Comparison of ENCODE assay signal across 9 mouse cellular contexts in genomic region chr11:39794183-39794652, GRCm38 (mm10).
DNase-seq lines count a peak whose midpoint lies in the region; ATAC-seq and TF ChIP-seq lines count a peak whose summit lies in the region.
"Had no signal": no experiment of that assay in that cellular context is flagged by ENCODE, and none has a peak within 500 bp of the region (broad histone marks: within the 10 kb centered on the region; RNA-seq: fewer than 3 reads in every experiment).

No protein-coding gene starts in this region.

- ATAC-seq in forebrain, embryonic 13.5 days = peak; percentile 94
- ATAC-seq in midbrain, embryonic 14.5 days (ENCODE audit: low FRiP score, low TSS enrichment) = peak; percentile 80

- no peak for TF ChIP-seq RAD21 in CH12.LX (IDR thresholded peaks at IDR 0.05; ENCODE audit: low read depth, low read length)

- no peaks in the 10 kb centered on the region for H3K27me3 ChIP-seq in cerebellum, adult 2 months (ENCODE audit: control insufficient read depth, insufficient read depth, low read length)
- no peaks in the 10 kb centered on the region for H3K27me3 ChIP-seq in CH12.LX (replicated peaks)
- peaks cover 19% of the 10 kb centered on the region for H3K27me3 ChIP-seq in forebrain, embryonic 13.5 days
- H3K27me3 ChIP-seq in midbrain, embryonic 14.5 days (ENCODE audit: control insufficient read depth, insufficient read depth, low read length) = no peaks in the 10 kb centered on the region

- in situ Hi-C loops in CH12.LX (cut with MboI; ENCODE audit: low pct_ligation_motif_present, low pct_unique_long_range_greater_than_20kb, low sequenced_read_pairs) = no loop called here

- no peaks in the 10 kb centered on the region for H3K4me1 ChIP-seq in cerebellum, adult 2 months (ENCODE audit: control insufficient read depth, insufficient read depth, low read length)
- no peaks in the 10 kb centered on the region for H3K4me1 ChIP-seq in CH12.LX (ENCODE audit: control insufficient read depth in 1 of 2, insufficient read depth in 2 of 2)
- H3K4me1 ChIP-seq in forebrain, embryonic 13.5 days = peaks cover 10% of the 10 kb centered on the region; the same call in 1 of the 2 replicates
- 0 out of 2 replicates have a peak, but pooled peaks cover 2% of the 10 kb centered on the region for H3K4me1 ChIP-seq in midbrain, embryonic 14.5 days (ENCODE audit: control insufficient read depth, insufficient read depth, low read length)
- H3K4me1 ChIP-seq: megakaryocyte, embryonic 14.5 days had no signal

- H3K4me2 ChIP-seq in CH12.LX (ENCODE audit: insufficient read depth, low read depth, poor library complexity, severe bottlenecking) = no peak overlapping the region; the same call in 1 of the 2 replicates
- peak overlapping the region; percentile 60 for H3K4me2 ChIP-seq in forebrain, embryonic 13.5 days
- H3K4me2 ChIP-seq in midbrain, embryonic 14.5 days (ENCODE audit: low read length) = peak overlapping the region; percentile 61

- peak overlapping the region; percentile 21 for H3K4me3 ChIP-seq in cerebellum, adult 2 months (replicated peaks; ENCODE audit: insufficient read depth, low read depth, low read length)
- H3K4me3 ChIP-seq in CH12.LX (replicated peaks in 1 of 3; ENCODE audit: low read depth in 2 of 3, low read length in 2 of 3, poor library complexity in 1 of 3) = peak overlapping the region in 2 of 3 experiments; percentile 1 to 7
- H3K4me3 ChIP-seq in forebrain, embryonic 13.5 days = peak overlapping the region; percentile 37
- peak overlapping the region; percentile 46 for H3K4me3 ChIP-seq in layer of hippocampus, adult 2 months
- H3K4me3 ChIP-seq in midbrain, embryonic 14.5 days (replicated peaks; ENCODE audit: low read depth, low read length) = peak overlapping the region; percentile 38
- H3K4me3 ChIP-seq: megakaryocyte, embryonic 14.5 days had no signal

- DNase-seq in cerebellum, adult 2 months = peak; percentile 4 to 18
- DNase-seq in cerebellum, adult 9-11 months = no peak
- no peak for DNase-seq in CH12.LX (ENCODE audit: extremely low read depth)
- peak; percentile 7 to 16 for DNase-seq in layer of hippocampus, adult 2 months (ENCODE audit: low spot score in 2 of 2)
- DNase-seq in midbrain, embryonic 14.5 days = peak; percentile 81
- no peak for DNase-seq in natural killer cell, adult 2 months (ENCODE audit: low spot score in 2 of 2)
- DNase-seq in c-Kit-positive CD71-positive TER-119-positive erythroid progenitor cells, embryonic 14.5 days (ENCODE audit: low spot score) = no peak

- no peaks in the 10 kb centered on the region for H3K79me2 ChIP-seq in CH12.LX (replicated peaks; ENCODE audit: control insufficient read depth, extremely low read depth, insufficient read depth, poor library complexity, severe bottlenecking)

- no peak overlapping the region for H3K27ac ChIP-seq in cerebellum, adult 2 months (ENCODE audit: insufficient read depth, low read length)
- H3K27ac ChIP-seq in CH12.LX (ENCODE audit: insufficient read depth, low read depth) = peak overlapping the region; percentile 27
- H3K27ac ChIP-seq in forebrain, embryonic 13.5 days = no peak overlapping the region
- no peak overlapping the region for H3K27ac ChIP-seq in layer of hippocampus, adult 2 months
- H3K27ac ChIP-seq in midbrain, embryonic 14.5 days (replicated peaks; ENCODE audit: low read depth, low read length) = peak overlapping the region; percentile 28; the same call in 1 of the 2 replicates

- peaks cover 20% of the 10 kb centered on the region for H3K9me3 ChIP-seq in CH12.LX (replicated peaks; ENCODE audit: low read length)
- no peaks in the 10 kb centered on the region for H3K9me3 ChIP-seq in forebrain, embryonic 13.5 days (replicated peaks)
- no peaks in the 10 kb centered on the region for H3K9me3 ChIP-seq in midbrain, embryonic 14.5 days (ENCODE audit: control insufficient read depth, low read length)
- H3K9me3 ChIP-seq: megakaryocyte, embryonic 14.5 days had no signal

- H3K36me3 ChIP-seq in CH12.LX (replicated peaks in 1 of 2; ENCODE audit: control insufficient read depth in 1 of 2, insufficient read depth in 1 of 2, low read length in 1 of 2) = no peaks in the 10 kb centered on the region
- no peaks in the 10 kb centered on the region for H3K36me3 ChIP-seq in forebrain, embryonic 13.5 days (ENCODE audit: poor library complexity, severe bottlenecking)
- no peaks in the 10 kb centered on the region for H3K36me3 ChIP-seq in midbrain, embryonic 14.5 days (ENCODE audit: control insufficient read depth, insufficient read depth, low read length)

- 2% methylated on average over 14 of the region's 14 CpGs for WGBS in cerebellum, adult 2 months
- WGBS in forebrain, embryonic 13.5 days = under 1% methylated on average over 14 of the region's 14 CpGs
- 1% methylated on average over 14 of the region's 14 CpGs for WGBS in midbrain, embryonic 14.5 days

- no peak for TF ChIP-seq POLR2A in cerebellum, adult 2 months (IDR thresholded peaks at IDR 0.05; ENCODE audit: borderline replicate concordance, insufficient read depth, low read length)
- TF ChIP-seq POLR2A in CH12.LX (IDR thresholded peaks at IDR 0.05; ENCODE audit: low read depth, low read length) = peak; percentile 50; the same call in 1 of the 2 replicates

- 0 out of 2 replicates have a peak, but pooled peaks have one; percentile 3 for TF ChIP-seq EP300 in CH12.LX (IDR thresholded peaks at IDR 0.05; ENCODE audit: low read length)

- no peak for TF ChIP-seq CTCF in cerebellum, adult 2 months (IDR thresholded peaks at IDR 0.05; ENCODE audit: borderline replicate concordance, insufficient read depth, low read depth, low read length)
- no peak for TF ChIP-seq CTCF in CH12.LX (conservative IDR thresholded peaks at IDR 0.05 in 1 of 2, IDR thresholded peaks at IDR 0.05 in 1 of 2; ENCODE audit: low read depth in 2 of 2, low read length in 2 of 2)
- TF ChIP-seq CTCF in layer of hippocampus, adult 2 months (conservative IDR thresholded peaks at IDR 0.05) = no peak

- H3K9ac ChIP-seq in CH12.LX (ENCODE audit: insufficient read depth, low read depth) = 0 out of 2 replicates have a peak overlapping the region, but pooled peaks have one; percentile 15
- peak overlapping the region; percentile 34 for H3K9ac ChIP-seq in forebrain, embryonic 13.5 days
- H3K9ac ChIP-seq in midbrain, embryonic 14.5 days (replicated peaks; ENCODE audit: low read length) = peak overlapping the region; percentile 55

- dilution Hi-C loops in CH12.LX (cut with MboI; ENCODE audit: extremely low pct_ligation_motif_present, extremely low pct_unique_long_range_greater_than_20kb, low sequenced_read_pairs) = no loop called here

TF ChIP-seq in CH12.LX, 34 proteins besides CTCF, POLR2A, EP300 and RAD21:
- TF ChIP-seq ZKSCAN1 (IDR thresholded peaks at IDR 0.05; ENCODE audit: borderline replicate concordance, low read depth, low read length) (no peak), MXI1 (IDR thresholded peaks at IDR 0.05; ENCODE audit: low read depth, low read length) (no peak), ETS1 (conservative IDR thresholded peaks at IDR 0.05; ENCODE audit: low read depth, low read length) (no peak), MAX (IDR thresholded peaks at IDR 0.05; ENCODE audit: low read length) (no peak), SMC3 (IDR thresholded peaks at IDR 0.05; ENCODE audit: low read depth, low read length) (no peak), HCFC1 (IDR thresholded peaks at IDR 0.05; ENCODE audit: low read depth, low read length) (no peak), NELFE (IDR thresholded peaks at IDR 0.05; ENCODE audit: low read depth, low read length) (no peak), ZMIZ1 (IDR thresholded peaks at IDR 0.05; ENCODE audit: low read depth, low read length) (no peak), CHD1 (IDR thresholded peaks at IDR 0.05; ENCODE audit: low read depth, low read length) (no peak; the same call in 1 of the 2 replicates), RCOR1 (conservative IDR thresholded peaks at IDR 0.05; ENCODE audit: low read depth, low read length) (no peak), TCF12 (IDR thresholded peaks at IDR 0.05; ENCODE audit: low read depth, low read length) (0 out of 2 replicates have a peak, but pooled peaks have one; percentile 11), ELF1 (IDR thresholded peaks at IDR 0.05; ENCODE audit: low read depth, low read length) (no peak), MAFK (IDR thresholded peaks at IDR 0.05; ENCODE audit: insufficient replicate concordance, low read length) (no peak), POLR2AphosphoS2 (IDR thresholded peaks at IDR 0.05; ENCODE audit: low read depth, low read length) (no peak), MYC (IDR thresholded peaks at IDR 0.05; ENCODE audit: low read depth, low read length) (no peak), UBTF (IDR thresholded peaks at IDR 0.05; ENCODE audit: low read depth, low read length) (no peak), NRF1 (IDR thresholded peaks at IDR 0.05; ENCODE audit: low read depth, low read length) (no peak), SIN3A (IDR thresholded peaks at IDR 0.05; ENCODE audit: low read length) (0 out of 2 replicates have a peak, but pooled peaks have one; percentile 28), MAZ (IDR thresholded peaks at IDR 0.05; ENCODE audit: low read depth, low read length) (peak; percentile 54; the same call in 1 of the 2 replicates), ZC3H11A (IDR thresholded peaks at IDR 0.05; ENCODE audit: low read depth, low read length) (no peak), BHLHE40 (IDR thresholded peaks at IDR 0.05; ENCODE audit: low read depth, low read length) (peak; percentile 51; the same call in 1 of the 2 replicates), TBP (conservative IDR thresholded peaks at IDR 0.05; ENCODE audit: low read depth, low read length) (0 out of 2 replicates have a peak, but pooled peaks have one; percentile 12), JUN (IDR thresholded peaks at IDR 0.05; ENCODE audit: insufficient read depth, low read depth, low read length) (no peak)

Comparison
In these comparisons a context has a peak if more than half of its experiments do, and no peak if none do; other contexts are left out.
1. DNase-seq: peak in cerebellum, adult 2 months (2 of 2), layer of hippocampus, adult 2 months (2 of 2) and midbrain, embryonic 14.5 days (single experiment); none in cerebellum, adult 9-11 months (single experiment), CH12.LX (single experiment), natural killer cell, adult 2 months (0 of 2) and c-Kit-positive CD71-positive TER-119-positive erythroid progenitor cells, embryonic 14.5 days (single experiment).
2. H3K27ac ChIP-seq: peak in CH12.LX (single experiment) and midbrain, embryonic 14.5 days (single experiment); none in cerebellum, adult 2 months (single experiment), forebrain, embryonic 13.5 days (single experiment) and layer of hippocampus, adult 2 months (single experiment).
3. Peak in every context shown above with its lines, with median percentiles within 50 percentile points of each other: H3K4me3 ChIP-seq and H3K9ac ChIP-seq.